Mouse (Mus musculus) spleen, postnatal 14 days (tissue): ENCODE data around the gene Ccl27a.

ENCODE experiments used
- DNase-seq, 2 experiments: peaks; one replicate each; pipeline ENCODE4 v3.0.0; 2021 to 2022; ENCODE audit warnings: low spot score in 2 of 2

Gene Ccl27a

DNA sequence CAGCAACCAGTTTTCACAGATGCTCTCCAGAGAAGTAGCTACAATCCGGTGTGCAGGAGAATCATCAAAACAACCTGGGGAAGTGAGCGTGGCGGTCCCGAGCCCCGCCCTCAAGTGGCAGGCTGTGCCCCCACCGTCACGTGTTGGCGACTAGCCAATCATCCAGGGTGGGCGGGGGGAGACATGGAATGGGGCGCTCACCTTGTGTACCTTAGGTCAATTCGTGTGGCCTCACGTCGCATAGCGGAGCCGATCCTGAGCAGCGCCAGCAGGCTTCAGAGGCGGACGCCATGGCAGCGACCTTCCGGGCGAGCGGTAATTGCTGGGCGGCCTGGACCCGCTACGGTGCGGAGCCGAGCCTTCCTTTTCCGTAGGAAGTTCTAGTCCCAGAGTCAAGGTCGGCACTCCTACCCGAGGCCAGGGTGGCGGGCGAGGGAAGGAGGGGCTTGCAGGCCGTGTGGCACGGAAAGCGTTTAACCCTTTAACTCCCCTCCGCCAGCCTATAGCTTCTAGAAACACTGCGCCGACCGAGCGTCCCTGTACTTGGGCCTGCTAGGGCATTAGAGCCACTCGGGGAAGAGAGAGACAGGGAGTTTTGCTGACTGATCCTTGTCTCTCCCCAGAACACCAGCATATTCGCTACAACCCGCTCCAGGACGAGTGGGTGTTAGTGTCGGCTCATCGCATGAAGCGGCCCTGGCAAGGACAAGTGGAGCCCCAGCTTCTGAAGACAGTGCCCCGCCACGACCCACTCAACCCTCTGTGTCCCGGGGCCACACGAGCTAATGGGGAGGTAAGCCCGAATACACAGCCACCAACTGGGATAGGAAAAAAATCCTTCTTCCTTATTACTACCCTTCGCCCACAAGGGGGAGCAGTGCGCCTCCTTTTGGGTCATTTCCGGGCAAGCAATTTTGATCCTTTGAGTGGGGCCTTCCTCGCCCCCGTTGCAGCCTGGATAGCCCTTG lies 18.4 kb downstream of the Ccl27a start, which contains the start of gene Sigmar1:
Sigmar1 (minus strand) TSS at position 820 of the 968 bp plus-strand sequence.
- DNase-seq: peak; percentile 69 to 82

DNA sequence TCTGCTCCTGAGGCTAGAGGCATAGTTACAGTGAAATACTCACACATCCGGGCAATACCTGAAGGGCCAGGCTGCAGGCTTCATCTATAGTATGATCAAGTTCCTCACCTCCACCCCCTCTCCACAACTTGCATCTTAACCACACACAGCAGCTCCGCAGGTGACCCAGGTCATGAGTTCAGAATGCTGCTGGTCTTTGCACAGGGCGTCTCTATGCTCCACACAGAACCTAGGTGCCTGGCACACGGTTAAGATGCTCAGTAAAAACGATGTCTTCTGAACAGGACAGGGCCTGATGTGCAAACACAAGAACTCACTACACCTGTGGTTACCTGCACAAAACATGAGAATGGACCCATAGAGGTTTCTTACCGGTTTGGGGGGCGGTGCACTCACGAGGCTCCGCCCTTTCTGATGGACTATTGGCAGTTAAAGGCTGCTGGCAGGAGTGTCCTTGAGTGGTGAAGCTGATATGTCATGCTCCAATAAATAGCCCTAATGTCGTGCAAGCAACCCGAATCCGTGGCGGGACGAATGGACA lies 19.2 kb downstream of the Ccl27a start, which contains the start of gene Galt:
Galt (plus strand) TSS at position 432 of the 541 bp plus-strand sequence.
- DNase-seq: no peak

DNA sequence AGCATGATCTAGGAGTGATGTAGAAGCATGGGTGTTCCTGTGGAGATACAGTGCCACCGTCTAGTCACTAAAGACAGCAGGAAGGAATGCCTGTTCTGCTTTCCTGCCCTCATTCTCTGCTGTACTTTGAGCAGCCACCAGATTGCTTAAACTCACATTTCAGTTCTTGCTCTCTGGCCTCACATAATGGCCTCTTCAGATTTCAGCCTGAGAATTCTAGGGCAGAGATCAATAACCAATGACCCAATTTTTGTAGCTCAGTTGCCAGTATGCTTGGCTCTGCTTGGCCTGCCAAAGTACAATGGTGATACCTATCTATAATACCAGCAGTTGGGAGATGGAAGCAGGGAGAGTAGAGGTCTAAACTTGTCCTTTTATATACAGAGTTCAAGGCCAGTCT lies 29.0 kb downstream of the Ccl27a start:
- DNase-seq: no peak

DNA sequence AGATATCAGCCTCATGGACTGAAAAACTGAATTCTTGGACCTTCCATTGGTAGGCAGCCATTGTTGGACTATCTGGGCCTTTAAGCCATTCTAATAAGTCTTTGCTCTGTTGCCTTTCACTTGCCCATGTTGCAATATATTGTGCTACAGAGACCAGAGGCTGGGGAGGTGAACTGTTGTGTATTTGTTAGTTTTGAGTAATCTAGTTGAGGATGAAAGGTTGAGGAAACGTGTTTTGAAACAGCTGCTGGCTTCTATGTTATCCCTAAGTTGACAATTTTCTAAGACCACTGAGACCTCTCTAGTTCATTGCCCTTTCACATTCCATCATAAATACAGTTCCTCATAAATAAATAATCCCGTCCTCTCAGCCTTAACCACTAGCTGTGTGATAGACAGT lies 29.9 kb downstream of the Ccl27a start:
- DNase-seq: no peak

DNA sequence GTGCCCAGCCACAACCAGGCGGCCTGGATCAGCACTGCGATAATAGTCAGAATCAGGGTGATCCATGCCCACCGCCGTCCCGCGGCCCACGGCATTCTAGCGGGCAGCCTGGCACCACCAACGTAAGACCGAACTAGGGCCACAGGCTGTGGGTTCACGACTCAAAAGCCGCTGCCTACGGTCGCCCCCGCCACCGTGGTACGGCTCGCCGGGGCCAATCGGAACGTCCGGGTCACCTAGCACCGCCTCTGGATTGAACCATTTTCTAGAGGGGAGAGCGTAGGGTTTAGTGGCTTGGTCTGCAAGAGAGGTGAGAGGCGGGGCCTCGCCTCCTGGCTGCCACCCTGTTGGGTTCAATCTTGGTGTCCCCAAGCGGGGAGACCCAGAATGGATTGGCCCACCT lies 32.9 kb downstream of the Ccl27a start:
- DNase-seq: peak; percentile 78 to 82

DNA sequence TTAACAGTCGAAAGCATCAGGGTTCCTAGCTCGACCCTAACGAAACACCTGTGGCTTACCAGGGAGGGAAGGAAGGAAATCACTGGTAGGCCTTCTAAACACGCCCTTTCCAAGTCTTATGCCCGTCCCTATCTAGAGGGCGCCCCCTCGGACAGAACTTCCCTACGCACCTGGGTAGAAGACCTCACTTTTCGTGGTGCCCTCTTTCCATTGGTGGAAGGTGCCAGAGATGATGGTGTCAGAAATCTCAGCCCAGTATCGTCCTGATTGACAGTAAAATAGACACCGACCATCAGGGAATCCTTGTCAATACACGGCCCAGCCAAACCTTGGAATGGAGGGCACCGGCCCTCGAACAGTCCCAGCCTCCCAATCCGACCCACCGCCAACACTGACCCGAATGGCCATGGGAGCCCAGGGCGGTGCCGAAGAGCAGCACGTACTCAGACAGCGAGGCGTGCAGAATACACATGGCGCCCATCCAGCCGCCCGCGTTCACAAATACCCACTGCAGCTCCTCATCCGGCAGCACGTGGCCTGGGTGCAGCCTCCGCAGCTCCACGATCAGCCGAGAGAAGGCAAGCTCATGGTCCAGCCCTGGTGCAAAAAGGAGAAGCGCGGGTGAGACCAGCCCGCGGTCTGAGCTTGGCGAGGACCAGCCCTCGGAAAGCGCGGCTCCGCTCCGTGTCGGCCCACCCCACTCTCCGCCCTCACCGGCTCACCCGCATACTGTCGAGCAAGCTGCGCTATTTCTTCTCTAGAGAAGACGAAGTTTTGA lies 33.5 kb downstream of the Ccl27a start:
- no peak for DNase-seq

DNA sequence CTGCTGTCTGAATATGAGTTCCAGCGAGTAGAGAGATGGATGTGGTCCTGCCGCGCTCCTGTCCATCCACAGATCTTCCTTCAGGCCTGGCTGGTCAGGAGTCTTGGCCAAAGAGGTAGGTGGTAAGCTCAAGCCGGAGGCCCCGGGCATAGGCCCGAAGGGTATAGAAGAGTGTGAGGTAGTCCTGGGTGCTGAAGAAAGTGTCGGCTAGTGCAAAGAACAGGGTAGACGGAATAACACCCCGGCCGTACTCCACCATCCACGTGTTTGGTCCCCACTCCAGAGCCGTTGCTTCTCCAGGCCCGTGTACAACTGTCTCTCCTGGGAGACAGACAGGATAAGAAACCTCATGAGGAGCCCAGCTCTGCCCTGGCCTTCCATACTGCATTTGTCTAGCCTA lies 34.8 kb downstream of the Ccl27a start:
- no peak for DNase-seq

DNA sequence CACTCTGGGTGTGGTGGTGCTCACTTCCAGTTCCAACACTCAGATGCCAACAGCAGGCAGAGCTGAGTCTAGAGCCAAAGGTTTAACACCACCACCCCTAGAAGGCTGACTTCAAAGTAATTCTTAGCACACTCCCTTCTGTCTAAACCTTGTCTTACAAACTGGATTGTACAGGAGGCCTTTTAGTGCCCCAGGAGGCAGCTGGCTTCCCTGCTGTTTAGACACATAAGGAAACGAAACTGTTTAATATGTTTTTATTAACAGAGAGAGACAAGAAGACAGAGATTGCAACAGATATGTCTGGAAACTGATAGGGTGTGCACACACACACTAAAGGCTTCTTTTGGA lies 35.8 kb downstream of the Ccl27a start:
- no peak for DNase-seq

DNA sequence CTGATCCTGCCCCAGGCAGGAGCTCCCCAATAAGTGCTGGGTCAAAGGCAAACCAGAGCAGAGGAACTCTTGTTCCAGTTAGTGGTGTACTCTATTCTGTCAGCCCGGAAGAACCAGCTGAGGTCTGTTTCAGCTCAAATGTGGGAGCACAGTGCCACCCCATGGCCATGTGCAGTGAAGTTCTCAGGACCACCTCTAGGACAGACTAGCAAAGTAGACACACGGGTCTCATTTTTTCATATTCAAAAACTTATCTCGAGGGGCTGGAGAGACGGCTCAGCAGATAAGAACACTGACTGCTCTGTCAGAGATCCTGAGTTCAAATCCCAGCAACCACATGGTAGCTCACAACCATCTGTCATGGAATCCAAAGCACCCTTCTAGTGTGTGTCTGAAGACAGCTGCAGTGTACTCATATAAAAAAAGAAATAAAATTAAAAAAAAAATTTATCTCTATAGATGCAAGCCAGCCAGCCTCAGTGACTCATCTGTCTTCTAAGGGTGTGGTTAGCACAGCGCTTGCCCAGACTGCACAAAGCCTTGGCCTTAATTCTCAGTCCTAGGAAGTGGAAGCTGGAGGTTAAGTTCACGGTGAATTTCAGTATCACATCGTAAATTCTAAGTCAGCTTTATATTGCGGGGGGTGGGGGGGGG lies 36.3 kb downstream of the Ccl27a start:
- peak; percentile 45 to 63 for DNase-seq

DNA sequence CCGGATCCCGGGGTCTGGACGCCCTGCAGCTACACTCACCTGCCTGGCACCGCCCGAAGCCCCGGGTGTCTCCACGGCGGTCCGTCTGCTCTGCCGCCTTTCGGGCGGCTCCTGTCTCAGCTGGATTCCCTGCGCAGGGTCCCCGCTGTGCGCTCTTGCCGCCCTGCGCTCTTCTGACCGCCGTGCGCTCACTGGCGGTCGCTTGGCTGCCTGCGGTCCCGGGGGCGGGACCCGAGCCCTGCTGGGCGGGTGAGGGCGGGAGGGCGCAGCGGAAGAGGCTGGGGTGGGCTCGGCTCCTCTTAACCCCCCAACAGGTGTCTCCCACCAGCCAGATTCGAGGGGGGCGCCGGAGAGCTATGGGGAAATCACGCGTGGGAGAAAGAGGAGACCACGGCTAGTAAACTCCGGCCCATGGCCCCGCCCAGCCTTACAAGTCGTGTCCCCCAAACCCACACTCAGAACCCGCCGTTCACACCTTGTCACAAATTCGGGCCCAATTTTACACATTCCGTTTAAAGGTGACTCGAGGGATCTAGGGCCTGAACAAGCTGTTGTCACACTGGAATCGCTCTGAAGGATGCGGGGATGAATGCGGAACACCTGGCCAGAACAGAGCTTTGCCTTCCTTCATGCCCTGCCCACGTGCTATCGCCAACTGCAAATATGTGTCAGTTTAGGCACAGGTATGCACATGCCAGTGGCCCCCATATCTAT lies 42.8 kb downstream of the Ccl27a start, which contains the start of gene Arid3c:
Arid3c (minus strand) TSS at position 91 of the 714 bp plus-strand sequence.
- DNase-seq: no peak

DNA sequence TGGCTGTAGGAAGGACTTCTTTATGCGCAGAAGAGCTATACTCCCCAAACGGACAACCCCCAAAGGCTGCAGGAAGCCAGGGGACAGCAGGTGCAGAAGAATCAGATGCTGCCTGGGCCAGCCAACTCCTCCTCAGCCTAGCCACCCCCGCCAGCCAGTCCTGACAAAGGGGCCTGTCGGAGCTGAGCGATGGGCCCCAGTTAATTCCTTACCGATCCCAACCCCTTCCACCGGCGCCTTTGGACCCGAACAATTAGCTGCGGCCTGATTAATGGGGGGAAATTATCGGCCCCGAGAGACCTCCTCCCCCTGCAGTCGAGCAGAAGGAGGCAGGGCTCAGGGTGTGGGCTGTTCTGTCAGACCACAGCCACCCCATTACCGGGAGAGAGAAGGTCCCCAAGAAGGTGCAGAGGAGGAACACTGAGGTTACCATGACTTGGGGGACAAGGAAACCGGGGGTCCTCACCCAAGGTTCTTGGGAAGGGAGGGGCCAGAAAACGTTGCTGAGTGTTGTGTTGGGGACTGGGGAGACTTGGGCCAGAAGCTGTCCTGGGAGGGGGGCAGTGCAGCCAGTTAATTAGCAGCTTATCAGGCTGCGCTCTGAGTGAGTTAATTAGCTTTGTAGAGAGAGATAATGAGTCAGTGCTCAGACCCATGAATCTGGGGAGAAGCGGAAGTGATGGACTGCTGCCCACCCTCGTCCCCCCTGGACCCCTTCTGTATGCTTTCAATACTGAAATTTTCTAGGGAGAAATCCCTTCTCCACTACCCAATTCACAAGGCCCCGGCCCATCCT lies 47.0 kb downstream of the Ccl27a start:
- no peak for DNase-seq

DNA sequence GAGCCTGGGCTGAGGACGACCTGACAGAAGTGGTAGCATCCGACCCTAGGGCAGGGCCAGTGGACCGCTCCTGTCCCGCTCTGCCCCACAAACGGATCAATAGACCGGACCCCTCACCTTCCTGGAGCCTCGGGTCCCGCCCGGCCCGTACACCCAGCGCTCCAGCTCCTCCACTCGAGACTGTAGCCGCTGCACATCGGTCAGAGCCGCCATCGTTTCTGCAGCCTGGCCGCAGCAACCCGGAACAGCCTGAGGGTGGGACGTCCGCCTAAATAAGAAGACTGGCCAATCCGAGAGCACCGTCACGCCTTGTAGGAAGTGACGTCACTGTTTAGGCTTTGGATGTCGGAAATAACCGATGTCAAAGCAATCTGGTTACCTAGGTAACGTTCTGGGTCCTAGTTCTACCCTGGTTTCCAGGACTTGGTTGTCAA lies 51.1 kb downstream of the Ccl27a start, which contains the start of gene Dctn3:
Dctn3 (minus strand) TSS at position 253 of the 434 bp plus-strand sequence.
- DNase-seq: peak; percentile 60 to 73
